Mouse (Mus musculus): Measurements from ENCODE around the gene Clcn7.
A peak's percentile ranks its signal among the peaks of the same experiment; 100 is the strongest.

Gene Clcn7

GRCm38 (mm10) chr17:25210006-25210405, 76.8 kb downstream of the Clcn7 start:
- no peak for DNase-seq (ENCODE audit: extremely low read depth, insufficient read length, low spot score)

GRCm38 (mm10) chr17:25210680-25211466, 77.7 kb downstream of the Clcn7 start:
- peak; percentile 63 for DNase-seq (ENCODE audit: extremely low read depth, insufficient read length, low spot score)

GRCm38 (mm10) chr17:25211705-25212104, 78.5 kb downstream of the Clcn7 start:
- DNase-seq (ENCODE audit: extremely low read depth, insufficient read length, low spot score), result peak; percentile 64

Measured in 3134 (cell line).